Mouse (Mus musculus) heart, postnatal 14 days (tissue): ENCODE measurements around the gene Psmc6. TPM values are rescaled to one million over a fixed set of nuclear protein-coding genes. Genes with fewer than 3 reads are reported as not detected.
A peak's percentile ranks its signal among the peaks of the same experiment; 100 is the strongest.

Source experiments
- DNase-seq, 2 experiments: peaks; one replicate each; pipeline ENCODE4 v3.0.0; 2021 to 2022
- intact Hi-C: fragments of 180-260 bp; cut with DNase I; formaldehyde crosslinking; loops from one replicate; pipeline ENCODE4 v1.15.1; 2025
- long read RNA-seq, 2 experiments: library from polyadenylated mRNA; stranded (forward); transcript quantifications; one replicate each; pipeline ENCODE4 v2.0.0; 2021
- total RNA-seq, 2 experiments: library from RNA; stranded (reverse); gene quantifications; 2 replicates each; pipeline ENCODE4 v1.2.3; 2021

Psmc6 gene
- 100 to 1,000 TPM in 1 of 2 experiments, 10 to 100 TPM in 1; 98.5 to 103 TPM for total RNA-seq
- long read RNA-seq, experiment 1, transcript Psmc6-201 (14 exons, 2,234 nt): major isoform, 138 of 143 reads
- long read RNA-seq, experiment 1, partial matches to known transcripts: 2 of 143 reads
- long read RNA-seq, experiment 1, other reads (novel, unspliced or antisense): 3 of 143 reads
- long read RNA-seq, experiment 2, transcript Psmc6-201 (14 exons, 2,234 nt): major isoform, 106 of 114 reads
- long read RNA-seq, experiment 2, partial matches to known transcripts: 7 of 114 reads
- long read RNA-seq, experiment 2, other reads (novel, unspliced or antisense): 1 of 114 reads

DNA sequence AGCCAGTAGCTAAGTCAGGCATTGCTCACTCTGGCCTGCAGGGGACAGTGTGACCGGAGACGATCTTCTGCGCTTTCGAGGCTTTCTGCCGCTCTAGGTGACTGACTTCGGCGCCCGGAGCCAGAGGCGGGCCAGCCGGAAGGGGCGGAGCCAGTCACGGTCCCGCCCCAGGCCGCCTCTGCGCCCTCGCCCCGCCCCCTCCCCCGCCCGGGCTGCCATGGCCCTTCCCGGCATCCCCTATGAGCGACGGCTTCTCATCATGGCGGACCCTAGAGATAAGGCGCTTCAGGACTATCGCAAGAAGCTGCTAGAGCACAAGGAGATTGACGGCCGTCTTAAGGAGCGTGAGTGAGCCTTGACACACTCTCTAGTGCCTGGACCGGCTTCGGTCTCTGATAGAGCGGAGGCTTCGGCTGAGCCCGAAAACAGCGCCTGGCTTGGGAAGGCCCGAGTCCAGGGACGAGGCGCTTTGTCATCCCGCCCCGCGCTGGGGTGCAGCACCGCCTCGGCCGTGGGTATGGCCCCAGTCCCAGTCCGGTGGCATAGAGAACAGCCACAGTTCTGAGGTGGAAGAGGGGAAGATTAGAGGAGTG is at the start of gene Psmc6:
TSS of gene Psmc6 (plus strand) at position 200 of the 593 bp plus-strand sequence.
- intact Hi-C loops: no loop called here
- DNase-seq: peak; percentile 94

DNA sequence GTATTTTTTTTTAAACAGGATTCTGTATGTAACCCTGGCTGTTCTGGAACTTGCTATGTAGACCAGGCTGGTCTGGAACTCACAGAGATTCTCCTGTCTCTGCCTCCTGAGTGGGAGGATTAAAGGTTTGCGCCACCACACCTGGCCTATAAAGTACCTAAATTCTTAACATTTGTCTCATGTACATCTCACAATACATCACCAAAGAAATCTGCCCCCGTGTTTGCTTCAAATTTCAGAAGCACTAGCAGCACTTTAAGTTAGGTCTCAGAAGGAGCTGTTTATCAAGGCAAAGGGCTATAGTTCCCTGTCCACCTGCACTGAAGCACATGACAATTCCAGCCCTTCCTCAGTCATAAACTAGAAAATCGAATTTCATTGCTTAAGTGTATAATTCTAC is 47.5 kb upstream of the Psmc6 start:
- intact Hi-C loops: no loop called here
- DNase-seq: no peak

DNA sequence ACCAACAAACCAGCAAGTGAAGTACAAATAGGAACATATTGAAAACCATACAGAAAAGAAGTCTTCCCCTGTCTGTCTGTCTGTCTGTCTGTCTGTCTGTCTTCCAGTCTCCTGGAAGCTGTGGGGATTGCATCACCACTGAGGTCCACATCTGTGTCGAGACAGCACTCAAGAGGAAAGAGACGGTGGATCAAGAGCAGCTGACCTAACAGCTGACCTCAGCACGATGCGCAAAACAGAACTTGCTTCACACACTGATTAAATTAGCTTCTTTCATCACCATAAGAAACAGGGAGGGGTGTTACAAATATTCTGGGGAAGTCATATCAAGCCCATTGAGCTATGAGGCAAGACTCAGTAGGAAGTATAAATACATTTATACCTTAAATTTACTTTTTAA is 38.0 kb upstream of the Psmc6 start:
- no peak for DNase-seq
- intact Hi-C loops: no loop called here

DNA sequence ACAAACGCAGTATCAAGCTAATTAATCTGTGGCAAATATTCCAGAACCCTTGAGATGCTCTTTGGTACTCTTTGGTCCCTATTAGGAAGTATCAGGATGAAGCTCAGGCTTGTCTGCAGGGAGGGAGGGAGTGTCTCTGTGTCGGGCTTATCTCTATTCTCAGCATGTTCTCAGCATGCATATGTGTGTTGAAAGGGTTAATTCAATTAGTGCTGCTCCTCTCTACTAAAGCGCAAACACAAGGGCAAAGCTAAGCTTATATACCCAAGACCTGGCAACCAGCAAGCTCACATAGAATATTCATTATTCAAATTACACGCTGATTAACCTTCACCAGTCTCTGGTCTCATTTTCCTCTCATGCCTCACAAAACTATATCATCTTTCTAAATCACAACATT is 25.6 kb upstream of the Psmc6 start:
- no peak for DNase-seq
- intact Hi-C loops: no loop called here

DNA sequence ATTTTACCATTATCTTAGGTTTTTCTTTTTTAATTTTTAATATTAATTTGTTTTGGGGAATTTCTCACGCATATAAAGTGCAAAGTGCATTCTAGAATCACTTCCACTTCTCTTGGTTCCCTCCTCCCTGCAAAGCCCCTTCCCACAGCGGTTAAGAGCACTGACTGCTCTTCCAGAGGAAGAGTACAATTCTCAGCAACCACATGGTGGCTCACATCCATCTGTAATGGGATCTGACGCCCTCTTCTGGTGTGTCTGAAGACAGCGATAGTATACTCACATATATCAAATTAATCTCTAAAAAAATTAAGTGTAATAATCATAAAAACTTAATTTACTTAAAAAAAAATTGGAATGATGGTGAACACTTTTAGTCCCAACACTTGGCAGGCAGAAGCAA is 25.2 kb upstream of the Psmc6 start:
- intact Hi-C loops: no loop called here
- no peak for DNase-seq

DNA sequence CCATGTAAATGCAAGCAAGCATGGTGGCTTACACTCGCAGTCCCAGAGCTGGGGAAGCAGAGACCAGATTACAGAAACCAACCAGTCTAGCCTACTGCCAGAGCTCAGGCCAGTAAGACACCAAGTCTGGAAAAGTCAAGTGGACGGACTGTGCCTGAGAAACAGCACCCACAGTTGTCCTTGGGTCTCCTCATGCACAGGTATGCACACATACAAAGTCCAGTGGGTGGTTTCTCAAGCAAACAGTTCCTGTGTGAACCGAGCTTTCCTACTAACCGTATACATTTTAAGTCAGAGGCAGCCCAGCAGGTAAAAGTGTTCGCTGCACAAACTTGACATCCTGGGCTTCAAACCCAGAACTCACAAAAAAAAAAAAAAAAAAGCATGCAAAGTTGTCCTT is 23.7 kb upstream of the Psmc6 start:
- DNase-seq: no peak
- intact Hi-C loops: no loop called here

DNA sequence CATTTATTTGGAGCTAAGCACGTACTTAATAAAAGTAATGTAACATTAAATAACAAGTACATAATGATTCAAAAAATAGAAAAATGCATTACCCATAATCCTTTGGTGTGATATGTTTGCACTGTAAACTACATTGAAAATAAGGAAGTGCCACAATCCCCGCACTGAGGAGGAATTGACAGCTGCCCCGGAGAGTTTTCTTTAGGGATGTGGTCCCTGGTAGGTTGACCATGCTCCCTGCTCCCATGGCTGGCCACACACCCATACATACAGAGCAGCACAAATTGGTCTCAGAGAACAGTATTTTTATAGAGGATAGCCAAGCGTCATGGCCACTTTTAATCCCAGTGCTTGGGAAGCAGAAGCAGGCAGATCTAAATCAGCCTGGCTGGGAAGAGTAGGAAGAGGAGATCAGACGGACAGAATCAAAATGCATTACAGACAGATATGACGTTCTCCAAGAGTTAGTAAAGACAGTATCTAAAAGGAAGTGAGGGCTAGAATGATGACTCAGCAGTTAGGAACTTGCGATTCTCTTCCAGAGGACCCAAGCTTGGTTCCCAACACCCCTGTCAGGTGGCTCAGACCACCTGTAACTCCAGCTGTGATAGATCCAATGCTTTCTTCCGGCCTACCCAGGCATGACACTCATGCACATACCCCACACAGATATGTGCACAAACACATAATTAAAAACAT is 21.8 kb upstream of the Psmc6 start:
- intact Hi-C loops: no loop called here
- DNase-seq: no peak

DNA sequence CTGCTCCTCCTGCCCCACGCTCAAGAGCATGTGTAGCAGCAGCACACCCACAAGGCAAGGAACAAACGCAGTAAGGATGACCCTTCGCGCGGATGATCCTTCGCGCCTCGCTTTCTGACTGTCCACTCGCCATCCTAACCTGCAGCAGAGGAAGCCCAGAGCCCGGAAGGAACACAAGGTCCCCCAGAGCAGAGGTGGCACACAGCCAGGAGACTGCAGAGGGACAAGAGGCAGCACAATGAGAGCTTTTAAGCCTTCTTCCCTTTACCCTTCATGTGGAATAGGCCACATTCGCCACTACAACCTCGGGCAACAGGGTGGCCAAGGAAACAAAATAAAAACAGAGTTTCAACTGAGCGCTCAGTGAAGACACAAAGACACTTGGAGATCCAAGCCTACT is 19.9 kb upstream of the Psmc6 start:
- intact Hi-C loops: no loop called here
- peak; percentile 37 to 38 for DNase-seq

DNA sequence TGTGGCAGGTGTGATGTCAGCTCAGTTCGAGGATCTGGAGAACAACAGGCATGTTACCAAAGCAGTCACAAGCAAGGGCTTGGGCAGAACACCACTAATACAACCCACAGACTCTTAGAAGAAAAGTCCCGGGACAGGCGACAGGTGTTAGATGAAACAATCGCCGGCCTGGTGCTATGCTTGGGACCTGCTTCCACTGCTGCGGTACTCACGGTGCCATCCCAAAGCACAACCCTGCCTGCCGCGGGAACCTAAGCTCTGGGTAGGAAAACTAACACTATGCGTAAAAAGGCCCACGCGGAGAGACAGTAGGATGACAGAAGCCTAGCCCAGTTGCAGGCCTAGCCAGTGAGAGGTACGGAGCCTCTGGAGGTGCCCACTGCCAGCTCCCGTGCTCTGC is 19.5 kb upstream of the Psmc6 start:
- intact Hi-C loops: no loop called here
- DNase-seq: no peak

DNA sequence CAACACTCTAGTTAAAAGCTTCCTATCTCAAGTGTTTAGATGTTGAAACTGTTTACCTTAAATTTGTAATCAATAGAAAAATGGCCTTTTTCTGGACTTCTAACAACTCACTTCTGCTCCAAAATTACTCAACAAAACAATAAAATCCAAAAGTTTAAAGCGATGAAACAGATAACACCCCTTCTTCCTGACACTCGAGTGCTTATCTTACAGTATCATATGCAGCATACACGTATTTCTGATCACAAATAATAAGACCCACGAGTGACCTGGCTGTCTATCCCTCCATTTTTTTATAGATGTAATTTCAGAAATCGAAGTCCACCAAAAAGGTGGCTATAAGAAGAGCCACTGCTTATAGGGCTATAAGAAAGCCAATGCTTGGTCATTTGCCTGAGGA is 12.7 kb upstream of the Psmc6 start:
- DNase-seq: no peak
- intact Hi-C loops: loop anchor here (5.0 kb wide), 1 partner anchor 225 kb away; no protein-coding TSS in a partner anchor

DNA sequence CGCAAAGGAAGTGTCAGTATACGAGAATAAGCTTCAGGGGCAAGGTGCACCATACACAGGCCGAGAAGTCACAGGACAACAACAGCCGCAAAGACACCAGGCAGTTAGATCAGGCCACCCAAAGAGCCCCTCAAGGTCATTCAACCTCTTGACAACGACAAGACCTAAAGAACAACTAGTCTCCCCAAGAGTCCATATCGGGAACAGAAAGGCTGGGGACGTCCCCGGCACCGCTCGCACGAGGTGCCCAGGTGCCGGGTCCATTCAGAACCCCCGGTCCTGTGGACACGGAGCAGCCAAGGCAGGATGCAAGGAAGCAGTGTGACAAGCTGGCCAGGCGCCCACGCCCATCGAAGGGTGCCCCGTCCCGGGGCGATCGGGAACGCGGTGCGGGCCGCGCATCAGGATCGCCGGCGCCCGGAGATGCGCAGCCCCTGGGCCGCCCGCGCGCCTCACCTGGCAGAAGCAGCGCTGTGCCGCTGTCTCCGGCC is 11.6 kb upstream of the Psmc6 start:
- peak in 1 of 2 experiments; percentile 8 for DNase-seq
- intact Hi-C loops: loop anchor here (5.0 kb wide), 1 partner anchor 224 kb away; no protein-coding TSS in a partner anchor

DNA sequence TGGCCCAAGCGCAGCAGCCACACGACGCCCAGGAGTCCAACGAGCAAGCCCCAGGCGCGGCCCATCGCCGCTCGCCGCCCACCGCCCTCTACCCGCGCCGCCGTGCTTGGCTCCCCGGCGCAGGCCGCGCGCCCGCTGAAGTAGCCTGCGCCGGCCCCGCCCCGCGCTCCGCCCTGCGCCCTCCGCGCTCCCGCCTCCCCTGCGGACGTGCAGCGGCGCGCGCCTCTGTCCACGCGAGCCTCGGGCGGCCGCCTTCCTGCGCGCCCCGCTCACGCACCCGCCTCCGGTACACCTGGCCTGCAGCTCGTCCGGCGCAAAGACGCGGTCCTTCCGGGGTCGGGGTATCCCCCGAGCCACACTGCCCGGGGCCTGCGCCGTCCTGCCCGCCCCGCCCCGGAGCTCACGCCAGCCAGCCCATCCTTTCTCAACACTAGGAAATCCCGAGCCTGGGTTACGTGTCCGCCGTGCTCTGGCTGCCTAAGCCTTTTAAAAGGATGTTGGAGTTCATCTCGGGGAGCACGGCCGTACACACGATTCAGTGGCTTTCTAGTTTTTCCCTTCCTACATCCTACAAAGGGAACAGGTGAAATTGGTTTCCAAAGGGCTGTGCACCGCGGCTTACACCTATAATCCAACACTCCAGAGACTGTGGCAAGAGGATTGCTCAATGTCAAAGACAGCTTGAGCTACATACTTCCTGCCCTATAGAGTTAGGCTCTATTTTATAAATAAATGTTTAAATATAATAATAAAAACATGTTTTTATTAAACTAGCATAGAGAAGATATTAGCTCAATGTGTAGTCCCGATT is 11.0 kb upstream of the Psmc6 start, which contains the start of gene Ero1l:
TSS of gene Ero1l (minus strand) at position 346 of the 811 bp plus-strand sequence.
- intact Hi-C loops: loop anchor here (5.0 kb wide), 1 partner anchor 224 kb away; no protein-coding TSS in a partner anchor
- DNase-seq: peak; percentile 87 to 90

DNA sequence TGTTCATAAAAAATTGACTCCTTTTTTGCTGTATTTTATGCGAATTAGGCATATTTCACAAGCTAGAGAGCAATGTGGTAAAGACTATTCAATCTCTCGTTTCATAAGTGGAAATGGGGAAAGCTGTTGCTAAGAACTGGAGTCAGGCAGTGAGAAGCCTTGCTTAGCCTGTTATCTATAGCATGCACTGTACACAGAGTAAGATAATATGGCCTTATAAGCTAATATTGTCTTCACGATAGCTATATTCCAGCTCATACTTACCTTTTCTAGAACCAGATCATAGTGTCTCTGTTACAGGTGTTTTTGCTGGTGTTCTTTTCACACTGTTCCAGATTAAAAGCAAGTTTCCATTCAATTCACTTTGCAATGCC is 10.4 kb upstream of the Psmc6 start:
- intact Hi-C loops: loop anchor here (5.0 kb wide), 1 partner anchor 223 kb away; no protein-coding TSS in a partner anchor
- DNase-seq: no peak

DNA sequence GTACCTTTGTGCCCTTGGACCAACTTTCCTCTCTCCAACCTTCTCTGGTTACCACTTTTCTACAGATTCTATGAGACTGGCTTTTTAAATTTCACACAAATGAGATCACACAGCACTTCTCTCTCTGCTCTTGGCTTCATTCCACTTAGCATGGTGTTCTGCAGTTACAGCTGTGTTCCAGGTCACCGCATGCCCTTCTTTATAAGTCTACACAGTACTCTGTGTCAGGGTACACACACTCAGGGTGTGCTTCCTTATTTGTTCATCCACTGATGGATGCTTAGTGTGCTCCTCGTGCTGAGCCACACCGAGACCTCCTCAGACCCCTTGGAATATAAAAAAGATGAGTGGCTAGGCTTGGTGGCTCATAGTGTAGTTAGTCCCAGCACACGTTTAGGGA is 9.5 kb upstream of the Psmc6 start:
- intact Hi-C loops: no loop called here
- no peak for DNase-seq

DNA sequence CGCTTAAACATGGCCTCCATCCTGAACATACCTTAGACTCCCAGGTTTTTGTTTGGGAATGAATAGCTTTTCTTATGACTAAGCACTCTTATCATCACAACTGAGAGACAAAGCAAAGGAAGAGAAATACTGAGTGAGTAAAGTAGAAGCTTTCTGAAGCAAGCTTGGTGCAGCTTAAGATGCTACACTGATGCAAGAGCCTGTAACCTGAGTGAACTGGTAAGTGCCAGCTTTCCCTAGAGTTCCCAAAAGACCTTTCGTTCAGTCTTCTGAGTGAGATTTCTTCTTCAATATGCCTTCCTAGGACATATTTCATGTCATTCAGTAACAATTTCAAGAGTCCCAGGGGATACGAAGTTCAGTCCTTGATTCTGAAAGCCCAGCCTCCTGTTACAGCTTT is 8.5 kb upstream of the Psmc6 start:
- intact Hi-C loops: no loop called here
- no peak for DNase-seq

DNA sequence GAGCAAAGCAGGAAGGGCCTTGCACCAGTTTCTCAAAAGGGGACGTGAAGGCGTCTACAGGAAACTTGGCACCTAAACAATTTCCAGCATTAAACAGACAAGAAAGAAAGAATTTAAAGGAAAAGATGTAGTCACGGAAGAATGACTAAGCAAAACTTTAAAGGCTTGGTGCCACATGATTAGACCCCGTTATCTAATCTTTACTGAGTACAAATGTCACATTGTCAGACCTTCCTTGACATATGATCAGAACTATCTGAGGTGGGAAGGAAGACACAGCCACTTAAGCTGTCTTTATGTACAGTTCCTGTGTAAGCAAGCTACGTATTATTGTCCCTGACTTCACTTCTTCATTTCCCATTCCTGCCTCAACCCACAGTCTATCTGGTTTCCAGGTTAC is 8.0 kb upstream of the Psmc6 start:
- no peak for DNase-seq
- intact Hi-C loops: no loop called here

DNA sequence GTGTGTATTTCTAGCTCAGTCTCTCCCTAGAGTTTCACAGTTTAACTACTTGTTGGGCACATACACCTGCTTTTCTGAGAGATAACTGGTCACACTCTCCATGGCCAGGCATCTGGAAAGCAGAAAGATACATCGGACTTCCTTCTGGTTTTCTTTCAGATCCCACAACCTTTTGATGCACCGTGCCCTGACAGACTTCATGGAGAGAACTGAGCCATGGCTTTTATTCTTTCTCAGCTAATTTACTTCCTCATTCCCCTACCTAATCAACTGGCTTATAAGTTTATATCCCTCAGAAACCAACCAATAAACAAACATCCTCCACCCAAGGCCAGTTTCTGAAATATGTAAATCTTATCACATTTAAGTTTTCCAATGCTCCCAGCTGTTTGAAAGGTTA is 7.1 kb upstream of the Psmc6 start:
- no peak for DNase-seq
- intact Hi-C loops: no loop called here

DNA sequence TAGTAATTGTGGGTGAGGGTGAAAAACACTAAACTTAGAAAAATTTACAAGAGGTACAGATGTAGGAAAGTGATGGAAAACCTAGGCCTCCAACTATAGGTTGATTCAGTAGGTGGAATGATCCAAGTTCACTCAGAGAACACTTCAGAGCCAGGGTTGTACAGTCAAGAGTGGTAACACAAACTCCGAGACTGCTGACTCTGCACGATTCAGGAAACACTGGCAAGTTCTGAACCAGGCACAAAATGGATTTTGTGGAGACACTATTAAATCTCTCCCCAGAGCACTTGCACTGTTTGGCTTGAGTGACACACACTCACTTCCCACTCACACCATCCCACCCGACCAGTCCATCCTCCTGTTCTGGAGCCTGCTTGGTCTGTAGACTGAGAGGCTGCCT is 6.3 kb upstream of the Psmc6 start:
- no peak for DNase-seq
- intact Hi-C loops: no loop called here

DNA sequence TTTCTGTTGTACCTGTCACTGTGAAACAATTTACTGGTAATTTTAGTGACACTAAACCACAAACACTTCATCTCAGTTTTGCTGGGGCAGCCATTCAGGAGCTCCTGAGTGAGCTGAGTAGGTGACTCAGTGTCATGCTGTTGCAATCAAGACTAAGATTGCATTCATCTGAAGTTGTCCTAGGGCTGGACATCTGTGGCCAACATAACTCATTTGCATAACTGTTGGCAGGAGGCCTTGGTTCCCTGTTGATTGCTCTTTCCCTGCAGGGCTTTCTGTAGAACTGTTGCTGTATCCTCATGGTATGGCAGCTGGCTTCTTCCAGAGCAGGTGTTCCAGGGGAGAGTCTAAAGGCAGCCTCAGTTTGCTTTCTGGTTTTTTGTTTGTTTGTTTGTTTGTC is 4.1 kb upstream of the Psmc6 start:
- intact Hi-C loops: no loop called here
- no peak for DNase-seq

DNA sequence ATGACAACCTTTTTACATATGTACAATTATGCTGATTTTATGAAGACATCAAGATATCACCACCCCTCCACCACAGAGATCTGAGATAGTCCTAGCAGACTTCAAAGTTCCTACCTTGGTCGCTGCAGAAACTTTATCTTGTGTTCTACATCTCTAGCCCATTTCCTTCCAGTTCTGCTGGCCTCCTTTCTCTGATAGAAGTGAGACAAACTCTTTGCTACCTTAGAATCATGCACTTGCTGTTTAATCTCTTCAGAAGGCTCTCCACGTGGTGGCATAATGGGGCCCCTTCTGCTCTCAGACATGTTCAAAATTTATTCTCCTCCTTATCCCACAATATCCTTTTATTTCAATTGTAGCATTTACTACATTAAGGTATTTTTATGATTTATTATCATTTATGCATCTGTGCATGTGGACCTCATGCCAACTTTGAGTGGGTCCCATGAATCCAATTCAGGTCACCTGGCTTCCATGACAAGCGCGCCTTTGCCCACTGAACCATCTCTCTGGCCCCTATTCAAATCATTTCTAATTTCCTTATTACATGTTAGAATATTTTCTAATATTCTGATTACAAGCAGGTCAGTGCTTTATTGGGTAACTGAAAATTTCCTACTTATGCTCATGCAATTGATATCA is 1.4 kb upstream of the Psmc6 start:
- DNase-seq: no peak
- intact Hi-C loops: no loop called here
